Mouse (Mus musculus): ENCODE measurements around the gene Mesp1. TPM values are rescaled to one million over a fixed set of nuclear protein-coding genes. Genes with fewer than 3 reads are reported as not detected.

Mesp1 gene
- total and polyA plus RNA-seq, 2 experiments from 2014 or later = not detected

DNA sequence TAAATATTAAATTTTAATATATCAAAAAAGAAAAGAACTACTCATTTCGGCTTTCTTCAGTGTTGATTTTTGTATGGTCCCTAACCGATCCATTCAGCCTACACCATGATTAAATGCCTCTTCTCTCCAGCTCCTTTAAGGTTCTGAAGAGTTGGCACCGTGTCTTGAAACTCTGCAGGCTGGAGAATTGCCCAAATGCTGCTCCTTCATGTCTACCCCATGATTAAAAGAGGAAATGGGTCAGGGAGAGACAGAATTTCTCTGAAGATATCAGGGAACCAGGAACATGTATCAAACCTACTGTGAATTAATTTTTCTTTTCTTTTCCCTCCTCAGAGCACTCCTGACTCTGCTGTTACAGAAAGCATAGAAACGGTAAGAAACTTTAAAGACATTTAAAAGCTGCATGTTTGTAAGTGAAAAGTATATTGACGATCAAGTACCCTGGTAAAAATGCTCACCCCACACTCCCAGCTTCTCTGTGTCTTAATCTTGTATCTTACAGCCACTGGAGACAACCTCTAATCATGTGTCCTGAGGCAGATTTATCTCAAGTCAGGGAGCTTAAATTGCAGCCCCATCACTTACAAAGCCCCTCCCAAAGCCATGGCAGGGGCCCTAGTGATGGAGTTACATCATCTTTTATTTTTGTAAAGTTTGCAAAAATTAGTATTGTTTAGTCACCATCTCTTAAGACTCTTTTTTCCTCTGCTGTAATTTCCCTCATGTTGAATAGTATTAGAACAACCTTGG, 32.3 kb downstream of the Mesp1 start:
- DNase-seq (ENCODE audit: low spot score) (no peak), ATAC-seq (ENCODE audit: insufficient read depth, low read depth) (no peak)
- Histone ChIP-seq H3K9me3 (replicated peaks; ENCODE audit: control insufficient read depth, low read length) (no peaks in the 10 kb centered on the region), H3K36me3 (replicated peaks; ENCODE audit: control insufficient read depth, insufficient read depth, low read length) (no peaks in the 10 kb centered on the region), H3K4me2 (ENCODE audit: low read depth, low read length) (no peak overlapping the region), H3K4me3 (ENCODE audit: low read depth, low read length) (no peak overlapping the region), H3K4me1 (ENCODE audit: control insufficient read depth, insufficient read depth) (no peaks in the 10 kb centered on the region), H3K27me3 (ENCODE audit: control insufficient read depth, insufficient read depth, low read length) (no peaks in the 10 kb centered on the region), H3K9ac (replicated peaks; ENCODE audit: low read depth, low read length) (no peak overlapping the region), H3K27ac (ENCODE audit: low read depth) (no peak overlapping the region)
- whole genome bisulfite sequencing = 63% methylated on average over 5 of the region's 5 CpGs
- no peak for TF ChIP-seq EP300 (IDR thresholded peaks at IDR 0.05; ENCODE audit: low read depth)

DNA sequence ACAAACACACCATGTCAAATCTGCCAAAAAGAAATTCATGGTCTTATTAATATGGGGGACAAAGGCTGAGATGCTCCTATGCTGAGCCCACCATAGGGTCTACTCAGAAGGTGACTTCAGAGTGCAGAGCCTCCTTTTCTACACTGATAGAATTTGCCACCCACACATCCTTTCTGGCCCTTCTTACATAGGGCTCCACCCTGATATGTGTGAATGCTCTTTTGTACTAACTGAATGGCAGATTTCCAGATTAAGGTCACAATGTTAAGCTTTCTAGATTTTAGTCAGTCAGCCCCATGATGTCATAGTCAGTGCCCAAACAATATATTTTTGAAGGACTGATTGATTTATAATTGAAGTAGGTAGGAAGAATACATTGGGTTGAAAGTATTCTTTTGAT, 33.8 kb downstream of the Mesp1 start:
- H3K4me3 ChIP-seq (ENCODE audit: low read depth, low read length) = no peak overlapping the region
- no peaks in the 10 kb centered on the region for H3K9me3 ChIP-seq (replicated peaks; ENCODE audit: control insufficient read depth, low read length)
- no peaks in the 10 kb centered on the region for H3K27me3 ChIP-seq (ENCODE audit: control insufficient read depth, insufficient read depth, low read length)
- H3K4me2 ChIP-seq (ENCODE audit: low read depth, low read length) = no peak overlapping the region
- no peak for DNase-seq (ENCODE audit: low spot score)
- no peak for ATAC-seq (ENCODE audit: insufficient read depth, low read depth)
- H3K36me3 ChIP-seq (replicated peaks; ENCODE audit: control insufficient read depth, insufficient read depth, low read length) = no peaks in the 10 kb centered on the region
- H3K27ac ChIP-seq (ENCODE audit: low read depth) = no peak overlapping the region
- no peak overlapping the region for H3K9ac ChIP-seq (replicated peaks; ENCODE audit: low read depth, low read length)
- H3K4me1 ChIP-seq (ENCODE audit: control insufficient read depth, insufficient read depth) = no peaks in the 10 kb centered on the region
- TF ChIP-seq EP300 (IDR thresholded peaks at IDR 0.05; ENCODE audit: low read depth) (no peak), CTCF (IDR thresholded peaks at IDR 0.05; ENCODE audit: low read depth) (no peak)

DNA sequence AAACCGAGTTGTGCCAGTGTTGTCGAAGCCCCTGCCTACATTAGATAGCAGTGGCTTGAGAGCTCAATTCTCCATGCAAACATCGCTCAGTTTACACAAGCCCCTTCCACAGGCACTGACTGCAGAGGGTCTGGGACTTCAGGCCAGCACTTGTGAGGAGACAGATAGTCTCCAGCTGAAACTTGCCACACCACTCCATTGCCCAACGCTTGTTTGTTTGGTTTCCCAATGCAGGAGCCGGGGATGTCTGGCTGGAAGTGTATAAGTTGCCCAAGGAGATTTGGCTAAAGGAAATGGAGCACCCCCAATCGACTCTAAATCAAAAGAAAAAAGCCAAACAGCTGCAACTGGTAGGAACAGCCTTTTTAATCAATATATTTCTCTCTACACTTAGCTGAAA, 35.4 kb downstream of the Mesp1 start:
- 62% methylated on average over 6 of the region's 6 CpGs for WGBS
- no peaks in the 10 kb centered on the region for H3K9me3 ChIP-seq (replicated peaks; ENCODE audit: control insufficient read depth, low read length)
- no peaks in the 10 kb centered on the region for H3K27me3 ChIP-seq (ENCODE audit: control insufficient read depth, insufficient read depth, low read length)
- no peak overlapping the region for H3K4me2 ChIP-seq (ENCODE audit: low read depth, low read length)
- H3K4me3 ChIP-seq (ENCODE audit: low read depth, low read length) = no peak overlapping the region
- no peak overlapping the region for H3K27ac ChIP-seq (ENCODE audit: low read depth)
- no peak overlapping the region for H3K9ac ChIP-seq (replicated peaks; ENCODE audit: low read depth, low read length)
- no peaks in the 10 kb centered on the region for H3K4me1 ChIP-seq (ENCODE audit: control insufficient read depth, insufficient read depth)
- DNase-seq (ENCODE audit: low spot score) = no peak
- no peak for TF ChIP-seq EP300 (IDR thresholded peaks at IDR 0.05; ENCODE audit: low read depth)
- no peak for TF ChIP-seq CTCF (IDR thresholded peaks at IDR 0.05; ENCODE audit: low read depth)
- H3K36me3 ChIP-seq (replicated peaks; ENCODE audit: control insufficient read depth, insufficient read depth, low read length) = no peaks in the 10 kb centered on the region
- ATAC-seq (ENCODE audit: insufficient read depth, low read depth) = no peak

DNA sequence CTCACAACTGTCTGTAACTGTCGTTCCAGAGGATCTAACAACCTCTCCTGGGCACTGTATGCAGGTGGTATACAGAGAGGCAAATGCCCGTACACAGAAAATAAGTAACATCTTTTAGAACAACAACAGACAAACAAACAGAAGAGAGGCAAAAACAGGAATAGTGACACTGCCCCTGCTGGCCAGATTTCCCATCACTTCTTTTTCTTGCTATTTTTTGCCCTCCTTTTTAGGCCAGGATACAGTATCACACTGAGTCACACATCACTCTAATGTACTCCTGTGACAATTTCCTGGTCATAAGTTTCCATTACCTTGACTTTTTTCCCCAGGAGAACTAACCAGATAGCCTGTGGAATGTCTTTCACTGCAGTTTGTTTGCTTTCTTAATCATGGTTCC, 37.3 kb downstream of the Mesp1 start:
- Histone ChIP-seq H3K4me2 (ENCODE audit: low read depth, low read length) (no peak overlapping the region), H3K27ac (ENCODE audit: low read depth) (no peak overlapping the region), H3K9me3 (replicated peaks; ENCODE audit: control insufficient read depth, low read length) (no peaks in the 10 kb centered on the region), H3K36me3 (replicated peaks; ENCODE audit: control insufficient read depth, insufficient read depth, low read length) (no peaks in the 10 kb centered on the region), H3K9ac (replicated peaks; ENCODE audit: low read depth, low read length) (no peak overlapping the region), H3K4me3 (ENCODE audit: low read depth, low read length) (no peak overlapping the region), H3K4me1 (ENCODE audit: control insufficient read depth, insufficient read depth) (no peaks in the 10 kb centered on the region), H3K27me3 (ENCODE audit: control insufficient read depth, insufficient read depth, low read length) (no peaks in the 10 kb centered on the region)
- 40% methylated on average over 2 of the region's 2 CpGs for WGBS
- TF ChIP-seq EP300 (IDR thresholded peaks at IDR 0.05; ENCODE audit: low read depth) (no peak), CTCF (IDR thresholded peaks at IDR 0.05; ENCODE audit: low read depth) (no peak)
- DNase-seq (ENCODE audit: low spot score) (no peak), ATAC-seq (ENCODE audit: insufficient read depth, low read depth) (no peak)

DNA sequence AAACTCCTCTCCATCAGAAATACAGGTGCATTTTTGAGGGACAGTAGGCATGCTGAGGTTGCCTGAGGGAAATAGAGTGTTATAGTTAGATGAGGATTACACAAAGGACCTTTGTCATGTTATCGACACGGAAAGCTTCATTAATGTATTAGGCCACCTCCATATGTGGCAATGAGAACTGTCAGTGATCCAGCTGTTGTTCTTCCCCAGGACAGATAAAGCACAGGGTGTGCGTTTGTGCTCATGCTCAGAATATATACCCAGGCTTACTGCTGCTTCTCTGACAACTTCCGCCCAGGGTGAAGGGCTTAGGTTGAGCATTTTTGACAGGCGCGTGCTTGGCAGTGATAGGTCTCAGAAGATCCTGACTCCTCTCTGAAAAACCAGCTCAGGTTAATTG, 44.1 kb downstream of the Mesp1 start:
- H3K4me3 ChIP-seq (ENCODE audit: low read depth, low read length) = no peak overlapping the region
- no peak overlapping the region for H3K27ac ChIP-seq (ENCODE audit: low read depth)
- DNase-seq (ENCODE audit: low spot score) (no peak), ATAC-seq (ENCODE audit: insufficient read depth, low read depth) (no peak)
- H3K4me1 ChIP-seq (ENCODE audit: control insufficient read depth, insufficient read depth) = no peaks in the 10 kb centered on the region
- H3K4me2 ChIP-seq (ENCODE audit: low read depth, low read length) = no peak overlapping the region
- no peak overlapping the region for H3K9ac ChIP-seq (replicated peaks; ENCODE audit: low read depth, low read length)
- H3K27me3 ChIP-seq (ENCODE audit: control insufficient read depth, insufficient read depth, low read length) = no peaks in the 10 kb centered on the region
- WGBS = 82% methylated on average over 6 of the region's 6 CpGs
- TF ChIP-seq CTCF (IDR thresholded peaks at IDR 0.05; ENCODE audit: low read depth) = no peak
- TF ChIP-seq EP300 (IDR thresholded peaks at IDR 0.05; ENCODE audit: low read depth) = no peak
- H3K9me3 ChIP-seq (replicated peaks; ENCODE audit: control insufficient read depth, low read length) = no peaks in the 10 kb centered on the region
- no peaks in the 10 kb centered on the region for H3K36me3 ChIP-seq (replicated peaks; ENCODE audit: control insufficient read depth, insufficient read depth, low read length)

DNA sequence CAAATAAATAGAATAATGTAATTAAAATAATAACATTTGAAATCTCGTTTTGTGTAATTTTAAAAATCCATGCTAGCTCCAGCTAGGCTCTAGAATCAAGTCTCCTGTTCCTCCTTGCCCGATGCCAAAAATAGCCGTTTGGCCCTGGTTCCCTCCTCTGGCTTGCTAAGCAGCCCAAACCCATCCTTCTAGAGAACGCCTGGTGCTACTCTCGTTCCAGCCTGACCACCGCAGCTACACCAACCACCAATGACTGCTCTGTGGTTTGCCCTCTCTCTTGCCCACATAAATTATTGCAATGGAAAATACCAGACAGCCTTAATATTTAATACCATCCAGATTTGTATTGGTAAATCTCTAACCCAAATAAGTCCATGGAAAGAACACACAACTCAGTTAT, 45.9 kb downstream of the Mesp1 start:
- TF ChIP-seq EP300 (IDR thresholded peaks at IDR 0.05; ENCODE audit: low read depth) = no peak
- DNase-seq (ENCODE audit: low spot score) (no peak), ATAC-seq (ENCODE audit: insufficient read depth, low read depth) (no peak)
- Histone ChIP-seq H3K27me3 (ENCODE audit: control insufficient read depth, insufficient read depth, low read length) (no peaks in the 10 kb centered on the region), H3K9ac (replicated peaks; ENCODE audit: low read depth, low read length) (no peak overlapping the region), H3K9me3 (replicated peaks; ENCODE audit: control insufficient read depth, low read length) (no peaks in the 10 kb centered on the region), H3K4me1 (ENCODE audit: control insufficient read depth, insufficient read depth) (peaks cover 8% of the 10 kb centered on the region; the same call in 1 of the 2 replicates), H3K4me2 (ENCODE audit: low read depth, low read length) (no peak overlapping the region), H3K4me3 (ENCODE audit: low read depth, low read length) (no peak overlapping the region), H3K27ac (ENCODE audit: low read depth) (no peak overlapping the region), H3K36me3 (replicated peaks; ENCODE audit: control insufficient read depth, insufficient read depth, low read length) (no peaks in the 10 kb centered on the region)
- WGBS = 52% methylated on average over 6 of the region's 6 CpGs
